Mouse (Mus musculus): Measurements from ENCODE around the gene Hbs1l. TPM values are rescaled to one million over a fixed set of nuclear protein-coding genes. Genes with fewer than 3 reads are reported as not detected.
A peak's percentile ranks its signal among the peaks of the same experiment; 100 is the strongest.

Gene Hbs1l
- polyA plus RNA-seq, 1 experiment from 2014 or later: 121 TPM

DNA sequence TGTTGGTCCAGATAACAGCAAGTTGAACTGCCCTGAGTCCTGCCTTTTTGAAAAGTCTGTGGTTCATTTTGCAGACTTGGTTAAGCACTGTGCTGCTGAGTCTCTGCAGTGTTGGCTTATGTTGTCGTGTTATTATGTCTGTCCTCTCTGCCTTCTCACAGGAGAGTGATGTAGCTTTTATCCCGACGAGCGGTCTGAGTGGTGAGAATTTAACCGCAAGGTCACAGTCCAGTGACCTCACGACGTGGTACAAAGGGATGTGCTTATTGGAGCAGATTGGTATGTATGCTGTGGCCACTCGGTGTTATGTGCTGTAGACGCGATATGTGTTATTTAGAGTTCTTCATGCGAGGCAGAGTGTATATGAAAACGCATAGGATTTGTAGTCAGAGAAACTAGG is 56.0 kb downstream of the Hbs1l start:
- Histone ChIP-seq H3K27ac (replicated peaks) (no peak overlapping the region), H3K36me3 (replicated peaks) (peaks cover 84% of the 10 kb centered on the region), H3K27me3 (replicated peaks; ENCODE audit: low read depth, poor library complexity, severe bottlenecking) (no peaks in the 10 kb centered on the region), H3K4me1 (no peaks in the 10 kb centered on the region), H3K9me3 (no peaks in the 10 kb centered on the region), H3K4me3 (no peak overlapping the region)
- 80% methylated on average over 12 of the region's 12 CpGs for WGBS
- DNase-seq (ENCODE audit: low spot score): no peak

DNA sequence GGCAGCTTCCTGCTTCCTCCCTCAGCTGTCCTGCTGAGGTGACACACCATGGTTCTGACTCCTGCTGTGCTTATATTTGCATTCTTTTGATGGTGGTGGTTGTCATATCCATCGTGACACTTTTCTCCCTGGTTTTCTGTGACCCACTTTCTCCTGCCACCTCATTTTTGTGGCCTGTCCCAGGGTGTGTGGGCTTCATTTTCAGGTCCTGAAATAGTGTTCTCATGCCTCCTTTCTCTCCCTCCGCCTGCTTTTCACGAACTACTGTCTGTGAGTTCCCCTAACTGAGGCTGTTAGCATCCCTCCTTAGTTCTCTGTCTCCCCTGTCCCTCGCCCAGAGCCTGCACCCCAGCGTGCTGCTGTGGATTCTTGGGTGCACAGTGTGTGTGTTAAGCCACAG is 58.1 kb downstream of the Hbs1l start:
- no peak overlapping the region for H3K4me3 ChIP-seq
- H3K9me3 ChIP-seq: no peaks in the 10 kb centered on the region
- H3K27me3 ChIP-seq (replicated peaks; ENCODE audit: low read depth, poor library complexity, severe bottlenecking): no peaks in the 10 kb centered on the region
- peaks cover 81% of the 10 kb centered on the region for H3K36me3 ChIP-seq (replicated peaks)
- H3K27ac ChIP-seq (replicated peaks): no peak overlapping the region
- peak; percentile 5 for DNase-seq (ENCODE audit: low spot score)
- WGBS: 76% methylated on average over 5 of the region's 5 CpGs
- H3K4me1 ChIP-seq: no peaks in the 10 kb centered on the region

DNA sequence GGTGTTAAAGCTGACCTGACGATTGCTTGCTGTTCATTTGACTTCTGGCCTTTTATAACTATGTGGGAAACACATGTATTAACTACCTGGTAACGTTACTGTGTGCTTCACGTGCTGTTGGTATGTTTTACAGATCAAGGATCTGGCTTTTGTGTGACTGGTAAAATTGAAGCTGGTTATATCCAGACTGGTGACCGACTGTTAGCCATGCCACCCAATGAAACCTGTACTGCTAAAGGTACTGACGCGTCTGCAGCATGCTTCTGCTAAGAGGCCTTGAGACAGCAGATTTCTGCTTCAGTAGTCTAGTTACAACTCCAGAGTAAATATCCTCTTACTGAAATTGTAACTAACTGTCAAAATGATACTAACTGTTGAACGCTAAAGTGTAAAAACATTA is 58.7 kb downstream of the Hbs1l start:
- Histone ChIP-seq H3K4me1 (no peaks in the 10 kb centered on the region), H3K4me3 (no peak overlapping the region), H3K9me3 (no peaks in the 10 kb centered on the region), H3K36me3 (replicated peaks) (peaks cover 84% of the 10 kb centered on the region), H3K27ac (replicated peaks) (no peak overlapping the region), H3K27me3 (replicated peaks; ENCODE audit: low read depth, poor library complexity, severe bottlenecking) (no peaks in the 10 kb centered on the region)
- 94% methylated on average over 7 of the region's 7 CpGs for WGBS
- DNase-seq (ENCODE audit: low spot score): no peak

DNA sequence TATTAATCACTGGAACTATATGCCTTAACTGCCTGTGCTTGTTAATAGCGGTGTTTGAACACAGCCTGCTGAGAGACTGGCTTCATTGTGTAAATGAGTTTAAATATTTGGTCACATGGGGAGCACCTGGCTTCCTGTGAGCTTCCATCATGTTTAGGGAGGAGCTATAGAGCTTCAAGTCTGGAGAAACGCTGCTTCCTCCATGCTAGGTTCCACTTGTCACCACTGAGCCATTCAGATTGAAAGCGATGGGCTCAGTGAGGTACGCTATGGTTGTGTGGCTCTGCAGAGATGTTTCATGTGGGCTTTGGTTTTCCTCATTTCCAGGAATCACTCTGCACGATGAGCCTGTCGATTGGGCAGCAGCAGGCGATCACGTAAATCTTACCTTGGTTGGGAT is 62.2 kb downstream of the Hbs1l start:
- Histone ChIP-seq H3K9me3 (no peaks in the 10 kb centered on the region), H3K27ac (replicated peaks) (no peak overlapping the region), H3K27me3 (replicated peaks; ENCODE audit: low read depth, poor library complexity, severe bottlenecking) (no peaks in the 10 kb centered on the region), H3K4me3 (no peak overlapping the region), H3K4me1 (no peaks in the 10 kb centered on the region), H3K36me3 (replicated peaks) (peaks cover 83% of the 10 kb centered on the region)
- WGBS: 95% methylated on average over 8 of the region's 8 CpGs
- peak; percentile 1 for DNase-seq (ENCODE audit: low spot score)

DNA sequence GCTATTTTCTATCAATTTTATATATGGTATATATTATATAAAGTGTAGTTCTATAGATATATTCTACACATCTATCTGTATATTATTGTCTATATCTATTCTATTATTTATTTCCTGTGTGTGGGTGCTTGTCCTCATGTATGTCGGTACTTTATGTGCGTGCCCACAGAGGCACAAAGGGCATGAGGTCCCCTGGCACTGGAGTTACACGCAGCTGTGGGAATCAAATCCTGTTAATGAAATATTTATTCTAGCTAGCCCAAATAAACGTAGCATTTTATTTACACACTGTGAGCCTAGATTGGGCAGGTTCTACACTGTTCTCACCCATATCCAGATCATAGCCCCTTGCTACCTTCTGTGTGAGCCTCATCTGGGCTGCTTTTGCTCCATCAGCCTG is 63.3 kb downstream of the Hbs1l start:
- no peak for DNase-seq (ENCODE audit: low spot score)
- H3K27me3 ChIP-seq (replicated peaks; ENCODE audit: low read depth, poor library complexity, severe bottlenecking): no peaks in the 10 kb centered on the region
- 90% methylated on average over 4 of the region's 4 CpGs for WGBS
- H3K9me3 ChIP-seq: no peaks in the 10 kb centered on the region
- H3K27ac ChIP-seq (replicated peaks): no peak overlapping the region
- peaks cover 83% of the 10 kb centered on the region for H3K36me3 ChIP-seq (replicated peaks)
- no peaks in the 10 kb centered on the region for H3K4me1 ChIP-seq
- no peak overlapping the region for H3K4me3 ChIP-seq

DNA sequence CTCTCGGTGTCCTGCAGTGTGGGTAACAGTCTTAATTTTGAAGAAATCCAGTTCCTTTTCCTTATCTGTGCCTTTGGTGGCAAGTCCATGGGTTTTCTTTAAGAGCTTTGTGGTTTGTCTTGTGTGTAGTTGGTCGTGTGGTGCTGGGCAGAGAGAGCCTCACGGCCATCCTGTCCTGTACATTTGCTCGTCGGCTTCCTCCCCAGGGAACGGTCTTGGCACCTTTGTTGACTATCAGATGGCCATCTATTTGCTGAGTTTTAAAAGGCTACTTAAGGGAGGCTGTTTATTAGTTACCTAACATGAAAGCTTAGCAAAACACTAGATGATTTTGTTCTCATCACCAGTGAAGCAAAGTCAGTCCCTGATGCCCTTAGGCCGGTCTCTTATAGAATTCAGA is 66.1 kb downstream of the Hbs1l start:
- H3K36me3 ChIP-seq (replicated peaks): peaks cover 83% of the 10 kb centered on the region
- DNase-seq (ENCODE audit: low spot score): no peak
- no peaks in the 10 kb centered on the region for H3K9me3 ChIP-seq
- H3K27me3 ChIP-seq (replicated peaks; ENCODE audit: low read depth, poor library complexity, severe bottlenecking): no peaks in the 10 kb centered on the region
- 87% methylated on average over 7 of the region's 7 CpGs for WGBS
- H3K27ac ChIP-seq (replicated peaks): no peak overlapping the region
- no peaks in the 10 kb centered on the region for H3K4me1 ChIP-seq
- H3K4me3 ChIP-seq: no peak overlapping the region

DNA sequence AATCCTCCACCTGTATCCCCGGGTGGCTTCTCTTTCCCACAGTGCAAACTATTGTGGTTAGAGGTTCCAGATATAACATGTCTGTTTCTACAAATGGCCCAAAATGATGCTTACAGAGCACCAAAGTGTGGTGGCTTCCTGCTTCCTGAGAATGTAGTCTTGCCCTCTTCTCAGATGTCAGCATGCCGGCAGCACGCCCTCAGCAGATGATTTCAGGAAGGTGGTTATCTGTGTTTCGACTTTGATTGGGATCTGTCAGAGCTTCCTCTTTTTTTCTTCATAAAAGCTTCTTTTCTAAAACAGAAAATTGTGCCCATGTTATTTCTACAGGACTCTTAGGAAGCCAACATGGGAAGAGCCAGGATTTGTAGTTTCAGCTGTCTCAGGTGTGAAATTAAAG is 67.5 kb downstream of the Hbs1l start:
- Histone ChIP-seq H3K36me3 (replicated peaks) (peaks cover 91% of the 10 kb centered on the region), H3K27ac (replicated peaks) (no peak overlapping the region), H3K4me1 (no peaks in the 10 kb centered on the region), H3K9me3 (no peaks in the 10 kb centered on the region), H3K4me3 (no peak overlapping the region), H3K27me3 (replicated peaks; ENCODE audit: low read depth, poor library complexity, severe bottlenecking) (no peaks in the 10 kb centered on the region)
- DNase-seq (ENCODE audit: low spot score): no peak
- WGBS: 88% methylated on average over 4 of the region's 4 CpGs

DNA sequence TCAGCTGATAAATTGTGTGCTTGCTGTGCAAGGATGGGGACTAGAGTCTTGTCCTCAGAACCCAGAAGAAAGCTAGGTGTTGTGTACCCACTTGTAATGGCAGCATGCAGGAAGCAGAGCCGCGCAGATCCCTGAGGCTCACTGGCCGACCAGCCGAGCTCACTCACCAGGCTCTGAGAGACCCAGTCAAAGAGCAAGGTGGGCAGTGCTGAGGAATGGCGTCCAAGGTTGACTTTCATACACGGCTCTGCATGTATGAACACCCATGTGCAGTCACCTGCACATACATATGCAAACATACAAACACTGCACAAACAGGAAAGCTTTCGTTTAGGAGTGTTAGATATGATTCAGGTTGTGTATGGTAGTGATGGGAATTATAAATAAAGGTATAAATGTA is 69.2 kb downstream of the Hbs1l start:
- no peaks in the 10 kb centered on the region; the same call in 1 of the 2 replicates for H3K4me1 ChIP-seq
- DNase-seq (ENCODE audit: low spot score): no peak
- no peaks in the 10 kb centered on the region for H3K9me3 ChIP-seq
- H3K27me3 ChIP-seq (replicated peaks; ENCODE audit: low read depth, poor library complexity, severe bottlenecking): no peaks in the 10 kb centered on the region
- 95% methylated on average over 7 of the region's 7 CpGs for WGBS
- H3K4me3 ChIP-seq: no peak overlapping the region
- H3K36me3 ChIP-seq (replicated peaks): peaks cover 93% of the 10 kb centered on the region
- H3K27ac ChIP-seq (replicated peaks): no peak overlapping the region

DNA sequence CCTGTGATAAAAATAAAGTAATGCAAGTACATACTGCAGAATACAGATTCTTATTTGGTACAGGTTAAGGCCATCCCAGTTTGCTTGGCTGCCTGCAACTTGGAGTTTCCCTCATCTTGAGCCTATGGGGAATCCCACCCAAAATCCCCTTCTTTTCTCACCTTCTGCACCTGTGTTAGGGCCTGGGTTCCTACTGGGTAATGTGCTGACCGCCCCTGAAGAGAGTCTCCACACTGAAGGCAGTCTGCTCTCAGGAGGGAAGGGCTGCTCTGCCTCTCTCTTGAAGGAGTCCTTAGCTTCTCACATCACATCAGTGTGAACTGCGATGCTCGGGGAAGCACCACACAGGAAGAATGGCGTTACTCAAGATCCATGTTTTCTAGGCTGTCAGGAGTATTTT is 70.1 kb downstream of the Hbs1l start:
- 86% methylated on average over 4 of the region's 4 CpGs for WGBS
- Histone ChIP-seq H3K4me3 (no peak overlapping the region), H3K9me3 (no peaks in the 10 kb centered on the region), H3K36me3 (replicated peaks) (peaks cover 90% of the 10 kb centered on the region), H3K27ac (replicated peaks) (no peak overlapping the region), H3K27me3 (replicated peaks; ENCODE audit: low read depth, poor library complexity, severe bottlenecking) (no peaks in the 10 kb centered on the region), H3K4me1 (no peaks in the 10 kb centered on the region; the same call in 1 of the 2 replicates)
- no peak for DNase-seq (ENCODE audit: low spot score)

DNA sequence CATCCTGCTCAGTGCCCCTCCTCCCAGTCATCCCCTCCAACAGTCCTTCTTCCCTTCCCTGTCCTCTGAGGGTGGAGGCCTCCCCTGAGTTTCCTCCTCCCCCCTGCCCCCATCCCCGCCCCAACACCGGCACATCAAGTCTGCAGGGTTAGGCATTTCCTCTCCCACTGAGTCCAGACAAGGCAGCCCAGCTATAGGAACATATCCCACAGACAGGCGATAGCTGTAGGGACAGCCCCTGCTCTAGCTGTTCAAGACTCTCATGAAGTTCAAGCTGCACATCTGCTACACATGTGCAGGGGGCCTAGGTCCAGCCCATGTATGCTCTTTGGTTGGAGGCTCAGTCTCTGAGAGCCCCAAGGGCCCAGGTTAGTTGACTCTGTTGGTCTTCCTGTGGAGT is 70.7 kb downstream of the Hbs1l start:
- Histone ChIP-seq H3K27me3 (replicated peaks; ENCODE audit: low read depth, poor library complexity, severe bottlenecking) (no peaks in the 10 kb centered on the region), H3K4me3 (no peak overlapping the region), H3K4me1 (no peaks in the 10 kb centered on the region; the same call in 1 of the 2 replicates), H3K9me3 (no peaks in the 10 kb centered on the region), H3K36me3 (replicated peaks) (peaks cover 86% of the 10 kb centered on the region), H3K27ac (replicated peaks) (no peak overlapping the region)
- no peak for DNase-seq (ENCODE audit: low spot score)
- WGBS: 58% methylated on average over 3 of the region's 3 CpGs

DNA sequence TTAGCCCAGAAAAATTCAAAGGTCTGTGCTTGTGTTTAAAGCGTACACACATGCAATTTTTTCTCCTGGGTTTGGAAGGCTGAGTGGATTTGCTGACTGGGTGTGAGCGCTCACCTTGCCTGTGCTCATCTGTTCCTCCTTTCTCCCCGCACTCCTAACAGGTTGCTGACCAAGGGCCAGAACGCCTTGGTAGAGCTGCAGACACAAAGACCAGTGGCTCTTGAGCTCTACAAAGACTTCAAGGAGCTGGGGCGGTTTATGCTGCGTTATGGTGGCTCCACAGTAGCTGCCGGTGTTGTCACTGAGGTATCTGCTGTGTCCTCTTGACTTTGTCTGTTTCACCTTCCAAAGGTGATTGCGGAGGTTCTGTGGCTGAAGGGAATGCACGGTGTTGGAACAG is 71.7 kb downstream of the Hbs1l start:
- Histone ChIP-seq H3K4me1 (no peaks in the 10 kb centered on the region; the same call in 1 of the 2 replicates), H3K36me3 (replicated peaks) (peaks cover 77% of the 10 kb centered on the region), H3K4me3 (no peak overlapping the region), H3K27ac (replicated peaks) (no peak overlapping the region), H3K9me3 (no peaks in the 10 kb centered on the region), H3K27me3 (replicated peaks; ENCODE audit: low read depth, poor library complexity, severe bottlenecking) (no peaks in the 10 kb centered on the region)
- 94% methylated on average over 9 of the region's 9 CpGs for WGBS
- DNase-seq (ENCODE audit: low spot score): no peak

DNA sequence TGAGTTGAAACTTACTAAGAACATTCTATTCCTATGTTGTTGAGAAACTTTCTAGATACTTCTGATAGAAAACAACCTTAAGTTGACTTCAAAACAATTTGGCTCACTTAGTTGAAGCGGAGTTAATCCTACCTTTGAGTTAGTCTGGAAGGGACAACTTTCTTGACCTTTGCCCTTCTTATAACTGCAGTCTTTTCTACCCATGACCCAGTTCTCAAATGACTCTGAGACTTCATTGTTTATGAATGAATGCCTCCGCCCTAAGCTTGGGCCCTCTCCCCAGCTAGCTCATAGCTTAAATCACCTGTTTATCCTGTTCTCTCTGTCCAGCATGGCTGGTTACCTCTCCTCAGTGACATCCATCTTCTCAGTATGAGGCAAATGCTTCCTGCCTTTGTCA is 73.8 kb downstream of the Hbs1l start:
- Histone ChIP-seq H3K27me3 (replicated peaks; ENCODE audit: low read depth, poor library complexity, severe bottlenecking) (no peaks in the 10 kb centered on the region), H3K4me1 (no peaks in the 10 kb centered on the region; the same call in 1 of the 2 replicates), H3K27ac (replicated peaks) (no peak overlapping the region), H3K9me3 (no peaks in the 10 kb centered on the region), H3K36me3 (replicated peaks) (peaks cover 56% of the 10 kb centered on the region), H3K4me3 (no peak overlapping the region)
- WGBS: 68% methylated on average over 2 of the region's 2 CpGs
- no peak for DNase-seq (ENCODE audit: low spot score)

DNA sequence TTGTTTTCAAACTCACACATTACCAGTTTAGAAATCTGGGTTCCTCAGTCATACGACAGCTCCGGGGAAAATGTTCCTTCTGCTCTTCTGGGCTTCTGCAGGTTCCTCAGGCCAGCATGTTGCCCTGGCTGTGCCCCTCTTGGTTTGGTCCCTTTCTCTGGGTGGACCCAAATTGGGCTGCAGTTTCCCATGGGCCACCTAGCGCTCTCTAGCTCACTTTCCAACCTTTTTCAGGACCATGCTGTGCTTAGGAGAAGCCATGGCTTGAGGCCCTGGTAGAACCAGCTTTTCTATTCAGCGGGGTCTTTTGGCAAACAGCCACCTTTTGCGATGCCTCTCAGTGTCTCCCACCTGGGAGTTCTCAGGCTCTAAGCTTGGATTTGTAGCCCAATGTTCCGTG is 76.5 kb downstream of the Hbs1l start:
- peaks cover 32% of the 10 kb centered on the region for H3K36me3 ChIP-seq (replicated peaks)
- no peak overlapping the region for H3K27ac ChIP-seq (replicated peaks)
- no peak overlapping the region for H3K4me3 ChIP-seq
- WGBS: 92% methylated on average over 6 of the region's 6 CpGs
- DNase-seq (ENCODE audit: low spot score): no peak
- H3K4me1 ChIP-seq: peaks cover 2% of the 10 kb centered on the region; the same call in 1 of the 2 replicates
- H3K27me3 ChIP-seq (replicated peaks; ENCODE audit: low read depth, poor library complexity, severe bottlenecking): no peaks in the 10 kb centered on the region
- no peaks in the 10 kb centered on the region for H3K9me3 ChIP-seq
